Mouse (Mus musculus) NIH3T3 (cell line): Measurements from ENCODE around the gene Prkacb.
A peak's percentile ranks its signal among the peaks of the same experiment; 100 is the strongest.
"Not testable (repeated sequence)": the region's sequence is repeated elsewhere in the genome, so short reads cannot be mapped to it uniquely, and the experiment has no call there.

Experiments
- DNase-seq: peaks from one replicate; pipeline ENCODE4 v3.0.0-alpha.2; 2012; ENCODE audit warnings: low read depth

Gene Prkacb

DNA sequence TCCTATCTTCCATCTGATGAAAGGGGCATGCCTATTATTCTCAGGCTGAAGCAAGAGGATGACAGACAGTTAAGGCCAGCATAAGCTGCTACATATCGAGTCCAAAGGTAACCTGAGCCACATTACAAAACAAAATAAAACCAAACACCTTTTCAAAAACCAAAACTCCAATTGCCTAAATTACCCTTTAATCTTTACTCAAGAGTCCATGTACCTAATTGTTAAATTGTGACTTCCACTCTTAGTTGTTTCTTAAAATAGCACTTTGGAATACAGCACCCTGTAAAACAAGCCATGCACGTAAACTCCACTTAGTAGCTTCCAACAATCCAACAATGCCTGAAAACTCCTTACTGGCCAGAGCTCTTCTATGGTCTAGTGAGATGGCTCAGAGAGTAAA, 34.3 kb downstream of the Prkacb start:
- no peak for DNase-seq

- DNase-seq = no peak
Measured at GRCm38 (mm10) chr3:146776711-146777110, 36.1 kb downstream of the Prkacb start.

GRCm38 (mm10) chr3:146770853-146771252, 41.9 kb downstream of the Prkacb start:
- no peak for DNase-seq

GRCm38 (mm10) chr3:146769940-146770659, 42.7 kb downstream of the Prkacb start:
- DNase-seq = no peak

DNA sequence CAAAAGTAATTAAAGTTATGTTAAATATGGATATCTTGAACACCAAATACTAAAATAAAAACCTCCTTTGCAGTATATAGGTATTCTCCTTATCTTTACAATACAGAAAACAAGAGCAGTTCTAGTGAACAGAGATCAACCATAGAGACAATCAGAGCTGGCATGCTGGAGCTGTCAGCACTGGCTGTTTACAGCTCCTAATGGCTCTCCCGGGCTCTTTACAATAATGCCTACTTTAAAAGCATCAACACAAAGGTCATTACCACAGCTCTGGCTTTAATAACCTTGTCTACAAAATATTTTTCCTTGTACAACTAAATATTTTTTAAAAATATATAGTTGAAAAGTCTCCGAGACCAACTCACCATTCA, 43.2 kb downstream of the Prkacb start:
- DNase-seq = no peak

GRCm38 (mm10) chr3:146768921-146769320, 43.9 kb downstream of the Prkacb start:
- no peak for DNase-seq

- DNase-seq = no peak
Measured at GRCm38 (mm10) chr3:146768360-146768759, 44.4 kb downstream of the Prkacb start.

DNA sequence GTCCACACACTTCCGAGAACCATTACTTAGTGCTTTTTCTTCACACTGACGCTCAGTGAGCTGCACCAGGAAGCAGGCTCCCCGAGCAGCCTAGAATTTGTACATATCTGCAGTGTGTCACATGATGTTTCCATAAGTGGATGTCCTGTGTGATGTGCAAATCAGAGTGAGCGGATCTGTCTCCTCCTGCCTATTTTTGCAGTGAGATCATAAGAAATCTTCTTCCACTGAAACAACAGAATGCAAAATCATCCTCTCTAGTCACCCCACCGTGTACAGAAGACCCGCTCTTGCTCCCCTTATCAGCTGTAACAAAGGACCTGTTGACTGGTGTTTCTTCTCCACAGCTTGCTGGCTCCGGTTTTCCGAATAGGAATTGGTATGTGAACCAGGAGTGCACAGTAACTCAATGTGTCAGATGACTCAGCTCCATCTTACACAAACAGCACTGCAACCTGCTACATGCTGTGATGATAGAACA, 46.0 kb downstream of the Prkacb start:
- DNase-seq = peak; percentile 53

- DNase-seq = no peak
Measured at GRCm38 (mm10) chr3:146766071-146766605, 46.7 kb downstream of the Prkacb start.

GRCm38 (mm10) chr3:146764871-146765529, 47.8 kb downstream of the Prkacb start:
- DNase-seq = no peak

DNA sequence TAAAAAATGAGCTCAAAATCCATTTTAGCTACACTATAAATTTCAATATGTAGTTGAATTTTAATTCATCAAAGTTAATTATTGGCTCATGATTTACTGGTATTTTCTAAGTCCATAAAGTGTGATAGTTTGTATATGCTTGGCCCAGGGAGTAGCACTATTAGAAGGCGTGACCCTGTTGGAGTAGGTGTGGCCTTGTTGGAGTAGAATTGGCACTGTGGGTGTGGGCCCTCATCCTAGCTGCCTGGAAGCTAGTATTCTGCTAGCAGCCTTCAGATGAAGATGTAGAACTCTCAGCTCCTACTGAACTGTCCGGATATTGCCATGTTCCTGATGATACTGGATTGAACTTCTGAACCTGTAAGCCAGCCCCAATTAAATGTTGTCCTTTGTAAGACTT, 49.7 kb downstream of the Prkacb start:
- not testable (repeated sequence) for DNase-seq

GRCm38 (mm10) chr3:146761276-146761675, 51.5 kb downstream of the Prkacb start:
- no peak for DNase-seq

DNA sequence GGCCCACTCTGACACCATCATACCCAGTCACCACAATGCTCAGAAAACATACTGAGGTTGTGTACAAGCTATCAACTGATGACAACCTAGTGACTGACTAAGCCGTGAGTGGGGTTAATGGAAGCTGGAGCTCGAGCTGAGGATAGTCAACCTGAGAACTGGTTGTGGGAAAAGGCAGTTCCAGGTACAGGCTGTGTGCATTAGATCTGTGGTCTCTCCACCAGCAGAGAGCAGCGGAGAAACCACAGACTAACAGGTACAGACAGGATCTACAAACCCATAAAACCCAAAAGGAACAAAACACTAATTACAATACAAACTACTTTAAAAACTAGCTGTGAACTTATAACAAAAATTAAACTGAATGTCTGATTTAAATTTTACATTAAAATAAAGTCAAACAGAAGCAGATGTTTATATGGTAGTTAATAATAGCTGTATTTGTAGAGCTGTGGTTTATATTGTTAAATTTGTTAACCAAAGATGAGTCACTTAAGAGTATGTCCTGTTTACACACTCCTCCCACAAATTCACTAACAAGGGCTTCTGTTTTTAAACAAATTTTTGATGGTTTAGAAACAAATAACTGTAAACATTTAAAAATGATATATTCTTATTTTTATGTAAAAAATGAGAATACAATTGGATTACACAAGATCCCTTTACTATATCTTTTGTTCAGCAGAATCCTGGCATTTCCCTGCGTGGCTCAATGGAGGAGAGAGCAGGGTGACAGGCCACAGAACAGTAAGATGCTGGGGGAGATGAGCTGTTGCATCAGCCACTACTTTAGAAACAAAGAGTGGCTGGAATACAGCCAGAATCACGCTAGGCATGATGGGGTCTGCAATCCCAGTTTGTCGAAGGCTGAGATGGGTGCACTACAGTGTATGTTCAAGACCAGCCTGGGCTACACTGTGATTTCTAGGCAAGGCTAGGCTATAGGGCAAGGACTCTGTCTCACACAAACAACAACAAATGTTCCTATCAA, 54.5 kb downstream of the Prkacb start:
- peak; percentile 10 for DNase-seq

- no peak for DNase-seq
Measured at GRCm38 (mm10) chr3:146754270-146754669, 58.5 kb downstream of the Prkacb start.

GRCm38 (mm10) chr3:146741564-146742202, 71.1 kb downstream of the Prkacb start:
- DNase-seq = no peak

- DNase-seq = no peak
Measured at GRCm38 (mm10) chr3:146741158-146741557, 71.6 kb downstream of the Prkacb start.

DNA sequence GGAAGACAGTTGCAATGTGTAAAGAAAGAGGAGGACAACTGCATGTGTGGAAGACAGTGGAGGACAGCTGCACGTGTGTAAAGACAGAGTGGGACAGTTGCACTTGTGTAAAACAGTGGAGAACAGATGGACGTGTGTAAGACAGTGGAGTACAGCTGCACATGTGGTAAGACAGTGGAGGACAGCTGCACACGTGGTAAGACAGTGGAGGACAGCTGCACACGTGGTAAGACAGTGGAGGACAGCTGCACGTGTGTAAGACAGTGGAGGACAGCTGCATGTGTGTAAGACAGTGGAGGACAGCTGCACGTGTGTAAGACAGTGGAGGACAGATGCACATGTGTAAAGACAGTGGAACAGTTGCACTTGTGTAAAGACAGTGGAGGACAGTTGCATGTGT, 76.6 kb downstream of the Prkacb start:
- DNase-seq = not testable (repeated sequence)

GRCm38 (mm10) chr3:146735657-146736056, 77.1 kb downstream of the Prkacb start:
- no peak for DNase-seq

GRCm38 (mm10) chr3:146734907-146735629, 77.7 kb downstream of the Prkacb start:
- DNase-seq = no peak

DNA sequence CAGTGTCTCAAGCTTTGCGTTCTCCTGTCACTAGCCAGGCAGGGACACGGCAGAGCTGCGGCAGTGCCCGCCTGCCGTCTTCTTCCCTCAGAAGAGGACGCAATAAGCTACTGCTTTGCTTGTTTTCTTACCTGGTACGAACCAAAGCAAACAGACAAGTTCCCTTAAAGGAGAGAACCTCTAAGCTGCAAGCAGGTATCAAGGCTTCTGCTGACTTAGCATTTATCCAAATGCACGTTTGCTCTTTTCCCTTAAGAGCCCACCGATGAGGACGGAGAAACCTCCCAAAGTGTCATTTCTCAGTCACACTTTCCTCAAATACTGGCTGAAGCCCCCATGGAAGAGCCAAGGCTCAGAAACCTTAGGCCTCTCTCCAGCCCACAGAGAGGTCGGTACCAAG, 81.3 kb downstream of the Prkacb start:
- no peak for DNase-seq

DNA sequence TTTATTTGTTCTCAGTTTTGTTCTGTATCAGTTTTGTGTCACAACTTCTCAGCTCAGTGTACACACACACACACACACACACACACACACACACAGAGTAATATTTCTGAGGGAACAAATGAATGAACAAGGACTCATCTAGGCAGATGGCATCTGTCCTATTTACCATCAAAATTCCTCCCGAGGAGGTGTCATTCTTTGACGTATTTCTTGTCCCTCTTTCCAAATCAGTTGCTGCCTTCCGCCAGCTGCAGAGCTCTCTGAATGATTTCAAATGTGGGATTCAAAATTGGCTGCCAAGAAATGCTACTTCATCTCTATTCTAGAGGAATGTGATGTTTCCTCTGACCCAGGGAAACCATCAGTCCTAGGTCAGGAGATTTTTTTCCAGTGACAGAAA, 89.8 kb downstream of the Prkacb start:
- DNase-seq = peak; percentile 22
